Mouse (Mus musculus) left cerebral cortex, adult 9 months (tissue): ENCODE data around the gene Evc2.

ENCODE experiments used
- DNase-seq, 2 experiments: peaks; one replicate each; pipeline ENCODE4 v3.0.0; 2022; ENCODE audit warnings: low spot score in 2 of 2

Evc2 gene

GRCm38 (mm10) chr5:37338288-37338687 is at the start of gene Evc2:
TSS of gene Evc2 (plus strand) at chr5:37338499.
- peak; percentile 38 to 83 for DNase-seq

DNA sequence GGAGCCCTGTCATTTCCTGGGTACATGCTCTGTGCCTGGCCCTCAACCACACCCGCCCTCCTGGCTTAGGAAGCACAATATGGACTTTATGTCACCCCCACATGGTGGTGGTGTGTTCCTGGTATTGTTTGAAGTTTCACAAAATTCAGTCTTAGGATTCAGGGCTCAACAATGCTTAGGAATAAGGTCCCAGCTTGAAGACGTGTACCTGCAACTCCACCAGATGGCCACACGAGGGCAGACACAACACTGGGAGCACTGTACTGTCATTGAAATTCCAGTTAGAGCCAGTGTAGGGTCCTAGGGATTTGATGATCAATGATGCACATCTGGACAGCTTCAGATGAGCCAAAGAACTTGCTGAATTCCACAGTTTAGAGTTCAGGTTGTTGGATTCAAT is 49.1 kb upstream of the Evc2 start:
- peak in 1 of 2 experiments; percentile 67 for DNase-seq

GRCm38 (mm10) chr5:37290983-37291382 is 47.3 kb upstream of the Evc2 start:
- DNase-seq = no peak

- no peak for DNase-seq
Measured at GRCm38 (mm10) chr5:37296717-37297116, 41.6 kb upstream of the Evc2 start.

- no peak for DNase-seq
Measured at GRCm38 (mm10) chr5:37298370-37298769, 39.9 kb upstream of the Evc2 start.

DNA sequence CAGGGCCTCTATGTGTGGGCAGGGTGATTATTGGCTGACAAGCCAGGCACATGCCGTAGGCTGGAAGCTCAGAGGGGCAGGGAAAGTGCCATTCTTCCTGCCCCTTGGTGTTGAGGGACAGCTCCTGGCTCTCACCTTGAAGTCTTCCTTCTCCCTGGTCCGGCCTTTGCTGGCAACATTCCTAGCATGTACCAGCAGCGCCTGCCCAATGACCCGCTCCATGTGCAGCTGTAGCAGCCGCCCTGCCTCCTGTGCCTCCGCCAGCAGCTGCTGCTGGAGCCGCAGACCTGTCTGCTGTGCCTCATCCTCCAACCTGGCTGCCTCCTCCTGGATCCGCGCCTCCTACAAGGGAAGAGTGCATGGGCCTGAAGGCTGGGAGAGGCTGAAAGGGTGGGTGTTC is 28.3 kb upstream of the Evc2 start:
- no peak for DNase-seq

GRCm38 (mm10) chr5:37312980-37313722 is 25.1 kb upstream of the Evc2 start:
- DNase-seq = no peak

DNA sequence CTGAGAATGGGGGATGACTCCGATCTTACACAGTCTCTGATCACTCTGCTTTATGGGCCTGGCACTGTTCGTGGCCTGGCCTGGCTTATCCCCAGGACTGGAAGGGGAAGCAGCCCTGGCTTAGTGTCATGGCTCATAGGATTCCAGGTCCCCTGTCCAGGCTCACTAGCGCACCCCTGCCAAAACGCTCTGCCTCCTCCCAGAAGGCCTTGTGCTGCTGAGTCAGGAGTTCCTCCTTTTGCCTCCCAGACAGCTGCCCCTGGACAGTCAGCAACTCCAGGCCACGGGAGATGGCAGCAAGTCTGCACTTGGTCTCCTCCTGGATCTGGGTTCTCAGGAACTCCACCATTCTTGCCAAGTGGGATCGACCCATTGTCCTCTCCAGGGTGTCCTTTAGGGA is 19.6 kb upstream of the Evc2 start:
- no peak for DNase-seq

GRCm38 (mm10) chr5:37320174-37320573 is 18.1 kb upstream of the Evc2 start:
- DNase-seq = peak in 1 of 2 experiments; percentile 52

- DNase-seq = no peak
Measured at GRCm38 (mm10) chr5:37320761-37321160, 17.5 kb upstream of the Evc2 start.

DNA sequence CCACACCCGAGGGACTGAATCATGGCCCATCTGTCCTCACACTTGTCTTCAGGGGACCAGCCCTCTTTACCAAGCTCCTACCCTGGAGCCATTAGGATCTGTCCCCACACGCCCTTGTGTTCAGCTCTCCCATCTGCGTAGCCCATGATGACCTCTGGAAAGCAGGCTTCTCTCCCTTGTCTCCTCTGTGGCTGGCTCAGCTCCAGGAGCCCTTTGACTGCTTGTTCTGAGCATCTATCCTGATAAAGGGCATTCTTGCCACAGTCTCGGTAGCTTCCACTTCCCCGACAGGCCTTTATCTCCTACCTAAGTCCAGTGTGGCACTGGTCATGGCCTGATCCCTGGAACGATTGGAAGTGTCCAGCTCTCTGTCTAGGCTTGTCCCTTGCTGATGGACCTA is 11.6 kb upstream of the Evc2 start:
- no peak for DNase-seq

DNA sequence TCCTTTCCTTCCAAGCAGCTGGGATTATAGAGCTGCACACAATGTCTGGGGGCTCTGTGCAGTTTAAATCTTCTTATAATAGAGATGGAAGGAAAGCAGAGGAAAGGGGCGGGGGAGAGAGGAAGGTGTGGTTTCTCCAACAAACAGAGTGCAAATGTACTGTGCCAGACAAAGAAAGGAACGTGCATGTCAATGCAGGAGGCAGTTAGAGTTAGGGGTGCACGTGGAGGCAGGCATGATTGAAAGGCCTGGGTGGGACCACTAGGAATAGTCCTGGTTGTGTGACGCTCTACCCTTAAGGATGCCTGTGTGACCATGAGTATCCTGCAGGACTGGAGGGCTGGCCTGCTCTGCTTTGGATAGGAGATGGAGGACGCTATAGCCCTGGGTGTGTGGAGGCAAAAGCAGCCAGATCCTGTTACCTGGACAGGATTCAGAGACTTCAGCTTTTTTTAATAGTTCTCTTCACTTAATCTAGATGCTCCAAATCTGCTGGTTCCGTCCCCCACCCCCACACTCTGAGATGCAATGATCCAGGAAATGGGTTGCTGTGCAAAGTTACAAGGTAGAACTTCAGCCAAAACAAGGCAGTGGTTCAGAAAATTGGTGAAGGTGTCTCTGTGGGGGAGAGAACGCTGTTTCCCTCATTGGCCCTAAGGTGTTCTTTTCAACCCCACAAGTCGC is 7.7 kb upstream of the Evc2 start:
- no peak for DNase-seq

DNA sequence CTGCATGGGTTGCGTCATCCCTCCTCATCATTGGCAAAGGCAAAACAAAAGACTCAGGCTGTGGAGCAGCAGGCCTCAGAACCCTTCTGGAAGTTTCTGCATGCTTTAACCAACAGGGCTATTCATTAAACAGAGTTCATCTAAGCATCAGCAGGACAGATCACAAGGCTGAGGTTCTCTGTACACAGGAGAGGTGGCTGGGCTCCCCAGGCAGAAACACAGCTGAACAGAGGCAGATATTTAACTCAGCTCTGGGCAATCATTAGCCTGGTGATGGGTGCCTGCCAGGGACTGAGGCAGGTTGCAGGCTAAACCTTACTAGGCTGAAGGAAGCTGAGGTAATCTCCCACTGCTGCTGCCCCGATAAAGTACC is 7.2 kb upstream of the Evc2 start:
- DNase-seq = no peak

DNA sequence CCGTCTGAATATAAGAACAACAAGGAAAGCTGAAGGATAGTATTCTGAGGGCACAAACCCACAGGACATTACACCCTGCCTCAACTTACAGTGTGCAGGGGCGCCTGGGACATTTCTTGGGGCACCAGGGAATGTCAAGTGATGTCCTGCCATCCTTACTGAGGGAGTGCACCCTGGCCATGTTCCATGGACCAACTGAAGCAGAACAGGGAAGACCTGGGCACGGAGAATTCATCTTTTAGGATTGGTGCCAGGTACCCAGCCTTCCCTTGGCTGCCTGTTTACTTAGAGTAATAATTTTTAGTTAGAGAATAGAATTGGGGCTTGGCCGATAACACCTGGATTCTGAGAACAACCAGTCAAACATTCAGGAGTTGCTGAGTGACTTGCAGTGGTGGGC is 6.2 kb upstream of the Evc2 start:
- no peak for DNase-seq

- DNase-seq = no peak
Measured at GRCm38 (mm10) chr5:37335061-37335460, 3.2 kb upstream of the Evc2 start.

DNA sequence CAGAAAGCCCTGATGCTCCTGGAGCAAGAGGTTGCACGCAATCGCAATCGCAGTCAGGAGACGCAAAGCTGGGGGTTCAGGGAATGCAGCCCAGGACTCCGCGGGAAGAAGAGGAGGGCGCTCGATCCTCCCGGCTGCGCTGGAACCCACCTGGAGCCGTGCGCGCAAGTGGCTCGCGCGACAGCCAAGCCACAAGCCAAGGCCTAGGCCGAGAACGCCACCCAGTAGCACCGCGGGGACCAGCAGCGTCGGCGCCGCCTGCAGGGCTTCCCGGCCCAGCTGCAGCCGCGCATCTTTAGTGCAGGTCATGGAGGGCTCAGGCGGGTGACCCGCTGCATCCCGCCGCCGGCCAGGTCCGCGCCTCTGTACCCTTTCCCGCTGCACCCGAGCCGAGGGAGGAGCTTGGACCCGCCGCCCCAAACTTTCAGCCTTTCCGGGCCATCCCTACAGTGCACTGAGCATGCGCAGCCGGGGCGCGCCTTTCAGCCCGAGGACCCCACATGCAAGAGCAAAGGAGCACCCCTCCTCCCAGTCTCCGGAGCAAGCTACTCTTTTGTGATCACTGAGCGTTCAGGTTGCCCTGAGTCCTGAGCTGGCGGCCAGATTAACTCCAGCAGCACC is 1.7 kb upstream of the Evc2 start, which contains the start of gene Evc:
Gene Evc, minus strand, starts transcription at position 410 of the 621 bp plus-strand sequence.
- DNase-seq = peak in 1 of 2 experiments; percentile 21

DNA sequence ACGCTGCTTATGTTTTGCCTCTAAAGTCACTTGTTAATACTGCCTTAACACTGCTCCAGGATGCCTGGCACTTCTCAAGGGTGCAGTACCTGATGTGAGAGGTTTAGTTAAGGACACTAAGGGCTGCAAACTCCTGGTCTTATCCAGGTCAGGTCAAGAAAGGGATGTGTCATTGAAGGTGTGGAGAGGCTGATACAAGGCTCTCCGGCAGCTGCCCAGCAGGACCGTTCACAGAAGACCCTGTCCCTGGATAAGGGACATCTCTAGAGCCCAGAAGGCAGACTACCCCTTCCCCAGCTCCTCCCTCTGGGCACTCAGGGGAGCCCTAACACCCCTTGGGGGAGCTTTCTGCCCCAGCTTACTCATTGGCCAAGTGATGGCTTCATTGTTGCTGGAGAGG is 603 bp upstream of the Evc2 start:
- no peak for DNase-seq

DNA sequence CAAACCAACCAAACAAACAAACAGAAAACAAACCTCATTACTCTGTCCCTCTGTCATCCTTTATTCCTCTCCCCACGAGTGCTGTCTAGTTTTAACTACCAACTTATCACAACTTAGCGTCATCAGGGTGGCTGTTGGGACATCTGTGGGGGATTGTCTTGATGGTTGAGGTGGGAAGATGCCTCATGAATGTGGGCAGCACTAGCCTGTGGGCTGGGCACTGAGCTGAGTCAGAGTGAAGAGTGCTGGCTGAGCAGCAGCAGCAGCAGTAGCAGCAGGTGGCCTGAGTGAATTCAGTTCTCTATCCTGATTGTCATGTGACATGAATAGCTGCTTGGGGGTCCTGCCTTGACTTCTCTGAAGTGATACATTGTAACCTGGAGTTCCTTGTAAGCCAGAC is 5.7 kb downstream of the Evc2 start:
- DNase-seq = peak in 1 of 2 experiments; percentile 24

- DNase-seq = no peak
Measured at GRCm38 (mm10) chr5:37351791-37352190, 13.5 kb downstream of the Evc2 start.

DNA sequence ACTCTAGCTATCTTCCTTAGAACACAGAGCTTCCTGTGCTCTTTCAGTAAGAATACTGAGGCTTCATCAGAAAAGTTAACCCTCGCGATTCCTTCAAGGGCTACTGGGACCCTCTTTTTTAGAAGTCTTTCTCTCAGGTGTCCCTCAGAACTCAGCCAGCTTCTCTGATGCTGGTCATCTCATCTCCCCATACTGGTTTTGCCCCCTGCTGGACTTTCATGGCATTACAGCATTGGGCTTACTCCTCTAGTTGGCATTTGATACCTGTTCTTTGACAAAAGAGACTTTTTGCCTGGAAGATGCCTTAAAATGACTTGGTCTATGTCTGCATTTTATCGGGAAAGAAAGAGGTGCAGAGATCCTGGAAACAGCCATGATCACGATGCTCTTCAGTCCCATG is 16.1 kb downstream of the Evc2 start:
- DNase-seq = peak in 1 of 2 experiments; percentile 59

DNA sequence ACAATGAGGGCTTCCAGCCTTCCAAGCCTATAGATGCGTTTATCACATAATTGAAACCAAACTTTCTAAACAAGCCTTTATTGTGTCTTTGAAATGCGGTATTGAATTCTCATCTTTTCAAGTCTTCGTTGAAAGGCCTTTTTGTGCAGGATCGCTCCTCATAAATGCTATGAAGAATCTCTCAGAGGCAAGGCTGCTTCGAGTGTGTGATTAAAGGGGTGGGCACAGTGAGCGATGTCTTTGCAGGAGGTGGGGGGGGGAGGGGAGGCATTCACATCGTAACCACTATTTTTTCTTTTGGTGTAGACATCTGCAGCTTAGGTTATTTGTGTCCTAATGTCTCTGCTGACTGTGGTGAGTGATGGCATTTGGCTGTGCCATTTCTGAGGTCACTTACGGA is 17.7 kb downstream of the Evc2 start:
- no peak for DNase-seq

GRCm38 (mm10) chr5:37362618-37363017 is 24.3 kb downstream of the Evc2 start:
- no peak for DNase-seq

GRCm38 (mm10) chr5:37363284-37363683 is 25.0 kb downstream of the Evc2 start:
- no peak for DNase-seq
